Mouse (Mus musculus): Measurements from ENCODE around the gene Rasgrp3.
A peak's percentile ranks its signal among the peaks of the same experiment; 100 is the strongest.

Gene Rasgrp3

DNA sequence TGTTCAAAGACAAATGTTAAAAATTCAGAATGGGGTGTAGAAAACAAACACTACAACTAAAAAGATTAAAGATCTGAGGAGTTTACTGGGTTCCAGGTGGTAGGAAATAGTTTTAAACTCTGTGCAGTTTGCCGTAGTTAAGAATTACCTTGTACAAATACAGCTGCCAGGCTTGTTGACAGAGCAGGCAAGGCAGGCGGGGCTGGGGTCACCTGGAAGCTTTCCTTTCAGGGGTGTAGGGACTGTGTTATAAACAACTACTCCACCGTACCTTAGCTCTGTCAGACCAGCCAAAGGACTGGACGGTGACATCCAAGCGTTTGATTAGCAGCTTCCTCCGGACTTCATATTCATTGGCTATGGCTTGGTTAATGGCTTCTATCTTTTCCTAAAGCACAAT lies 103.4 kb downstream of the Rasgrp3 start:
- no peak for DNase-seq (ENCODE audit: low spot score)

DNA sequence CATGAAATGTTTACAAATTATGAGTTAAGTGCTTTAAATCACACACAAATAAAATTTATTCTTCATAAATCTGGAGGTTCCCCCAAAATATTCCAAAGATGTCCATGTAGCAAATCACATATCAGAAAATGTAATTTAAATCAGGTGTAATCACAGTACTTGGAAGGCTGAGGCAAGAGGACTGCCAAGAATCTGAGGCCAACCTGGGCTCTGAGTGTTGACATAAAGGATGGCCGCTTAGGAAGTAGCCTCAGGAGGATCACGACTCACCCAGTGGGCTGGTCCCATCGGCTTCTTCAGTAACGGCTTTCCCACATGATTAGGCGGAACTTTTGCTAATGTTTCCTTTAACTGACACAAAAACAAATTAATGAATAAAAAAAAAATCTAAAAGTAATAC lies 104.1 kb downstream of the Rasgrp3 start:
- DNase-seq (ENCODE audit: low spot score): no peak

DNA sequence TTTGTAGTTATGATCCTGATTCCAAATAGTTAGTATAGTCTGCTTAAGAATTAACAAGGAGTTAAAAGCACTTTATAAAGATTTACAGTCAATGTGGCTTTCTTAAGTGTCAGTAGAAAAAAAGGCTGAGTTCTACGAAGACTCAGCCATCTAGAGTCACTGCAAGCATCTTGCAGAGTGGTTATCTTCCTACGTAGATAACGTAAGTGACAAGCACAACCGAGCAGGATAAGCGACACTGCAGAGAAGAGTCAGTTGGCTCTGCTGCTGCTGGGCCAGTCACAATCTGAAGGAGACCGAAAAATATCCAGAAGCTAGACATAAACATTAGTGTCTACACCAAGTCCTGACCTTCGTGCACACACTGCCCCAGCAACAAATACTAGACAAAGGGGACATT lies 107.7 kb downstream of the Rasgrp3 start:
- DNase-seq (ENCODE audit: low spot score): no peak

DNA sequence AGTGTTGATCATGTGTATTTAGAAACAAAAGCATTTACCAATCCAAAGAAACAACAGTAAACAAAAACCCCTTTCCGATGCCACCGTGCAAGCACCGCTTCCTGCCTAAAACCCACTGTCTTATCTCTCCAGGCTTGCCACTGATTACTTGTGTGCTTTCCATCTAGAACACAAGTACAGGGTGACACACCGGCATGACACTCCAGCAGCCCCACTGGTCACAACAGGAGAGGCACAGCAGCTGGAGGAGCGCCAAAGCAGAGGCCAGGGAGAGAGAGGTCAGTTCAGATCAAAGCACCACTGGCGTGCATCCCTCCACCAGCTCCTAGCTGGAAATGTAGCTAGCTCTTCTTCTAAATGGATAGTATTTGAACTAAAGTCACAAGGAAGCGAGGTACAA lies 108.6 kb downstream of the Rasgrp3 start:
- no peak for DNase-seq (ENCODE audit: low spot score)

DNA sequence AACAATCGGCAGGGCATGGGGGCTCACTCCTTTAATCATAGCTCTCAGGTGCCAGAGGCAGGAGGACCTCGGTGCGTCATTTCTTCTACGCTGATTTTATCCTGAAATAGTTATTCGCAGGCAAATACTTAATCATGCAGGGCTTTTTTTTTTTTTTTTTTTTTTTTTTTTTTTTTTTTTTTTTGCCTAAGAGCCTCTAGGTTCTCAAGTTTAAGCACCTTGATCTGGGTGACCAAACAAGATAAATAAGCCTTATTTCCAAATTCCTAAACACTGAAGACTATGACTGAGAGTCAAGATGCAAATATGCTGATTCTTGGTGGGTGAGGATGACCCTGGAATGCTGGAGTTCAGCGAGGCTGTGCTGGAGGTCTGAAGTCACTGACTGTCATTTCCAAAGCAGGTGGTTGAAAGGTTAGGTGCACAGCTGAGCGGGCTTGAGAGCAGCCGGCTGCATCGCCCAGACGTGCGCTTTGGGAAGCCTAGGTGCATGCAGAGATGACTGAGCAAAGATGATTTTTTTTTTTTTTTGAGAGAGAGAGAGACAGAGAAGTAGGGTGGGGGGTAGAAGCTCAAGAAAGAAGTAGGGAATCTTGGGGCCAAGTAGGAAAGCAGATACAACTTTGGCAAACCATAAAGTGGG lies 115.2 kb downstream of the Rasgrp3 start:
- no peak for DNase-seq (ENCODE audit: low spot score)

DNA sequence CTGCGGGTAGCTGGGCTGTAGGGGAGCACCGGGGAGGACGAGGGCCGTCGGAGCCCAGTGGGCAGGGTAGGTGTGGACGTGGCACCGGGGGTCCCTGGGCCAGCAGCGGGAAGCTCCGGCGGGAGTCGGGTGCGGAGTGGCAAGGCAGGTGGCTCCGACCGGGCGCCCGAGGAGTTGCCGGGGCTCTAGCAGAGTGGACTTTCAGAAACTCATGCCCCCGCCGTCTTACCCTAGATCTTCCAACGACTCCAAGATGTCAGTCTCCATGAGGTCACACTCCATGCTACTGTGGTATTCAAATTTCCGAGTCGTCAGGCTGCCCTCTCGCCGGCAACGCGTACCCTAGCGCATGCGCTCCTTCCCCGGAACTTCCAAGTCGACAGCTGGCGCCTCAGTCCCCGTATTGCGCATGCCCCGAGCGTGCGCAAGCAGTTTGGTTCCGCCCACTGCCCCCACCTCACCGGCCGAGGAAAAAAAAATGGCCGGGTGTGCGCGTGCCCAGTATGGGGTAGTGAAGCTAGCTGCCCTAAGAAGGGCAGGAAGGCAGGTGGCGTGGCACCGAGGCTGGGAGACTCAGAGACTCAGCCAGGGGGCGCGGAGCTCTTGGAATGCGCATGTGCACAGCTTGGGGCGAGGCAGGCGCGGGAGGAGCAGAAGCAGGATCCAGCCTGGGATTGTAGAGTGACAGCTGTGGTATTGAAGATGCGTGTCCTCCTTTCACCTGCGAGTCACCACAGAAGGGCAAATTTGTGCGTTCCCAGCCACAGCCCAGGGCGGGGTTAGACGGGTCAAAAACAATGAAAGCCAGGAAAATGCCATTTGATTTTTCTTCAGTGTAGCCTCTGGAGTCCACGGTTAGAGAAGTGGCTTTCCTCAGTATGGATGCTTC lies 116.1 kb downstream of the Rasgrp3 start, which contains the start of gene Fam98a:
Gene Fam98a (minus strand): TSS at position 435 of the 889 bp plus-strand sequence.
- peak; percentile 98 for DNase-seq (ENCODE audit: low spot score)

DNA sequence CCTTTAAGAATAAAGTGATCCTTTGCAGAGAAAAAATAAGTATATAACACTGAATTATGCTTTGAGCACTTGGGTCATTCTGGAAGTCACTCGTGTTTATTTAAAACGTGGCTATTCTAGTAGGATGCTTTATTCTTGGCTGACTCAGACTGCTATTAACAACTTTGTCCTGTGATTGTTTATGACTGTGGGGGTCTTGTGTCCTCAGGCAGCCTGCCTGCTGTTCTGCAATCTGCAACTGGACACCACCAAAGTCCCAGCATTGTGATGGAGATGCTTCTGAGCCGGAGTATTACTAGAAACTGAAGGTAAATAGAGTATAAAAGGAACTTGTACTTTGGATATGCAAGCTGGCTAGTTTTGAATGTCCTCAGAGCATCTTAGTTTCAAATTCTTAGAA lies 121.3 kb downstream of the Rasgrp3 start:
- no peak for DNase-seq (ENCODE audit: low spot score)

DNA sequence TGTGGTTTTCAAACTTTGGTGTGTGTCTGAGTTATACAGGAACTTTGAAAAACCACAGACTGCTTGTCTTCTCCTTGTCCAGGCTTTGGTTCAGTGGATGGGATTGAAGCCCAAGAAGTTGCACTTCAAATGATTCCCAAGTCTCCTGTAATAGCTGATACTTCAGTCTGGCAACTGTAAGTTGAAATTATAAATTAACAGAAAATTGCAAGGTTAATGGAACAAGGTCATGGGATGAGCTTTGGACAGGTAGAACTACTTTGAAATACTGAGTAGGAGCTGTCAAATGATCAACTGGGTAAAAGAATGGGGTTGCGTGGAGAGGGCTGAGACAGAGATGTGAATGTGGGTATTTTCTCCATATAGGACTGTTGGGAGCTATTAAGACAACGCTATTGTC lies 122.3 kb downstream of the Rasgrp3 start:
- DNase-seq (ENCODE audit: low spot score): no peak

DNA sequence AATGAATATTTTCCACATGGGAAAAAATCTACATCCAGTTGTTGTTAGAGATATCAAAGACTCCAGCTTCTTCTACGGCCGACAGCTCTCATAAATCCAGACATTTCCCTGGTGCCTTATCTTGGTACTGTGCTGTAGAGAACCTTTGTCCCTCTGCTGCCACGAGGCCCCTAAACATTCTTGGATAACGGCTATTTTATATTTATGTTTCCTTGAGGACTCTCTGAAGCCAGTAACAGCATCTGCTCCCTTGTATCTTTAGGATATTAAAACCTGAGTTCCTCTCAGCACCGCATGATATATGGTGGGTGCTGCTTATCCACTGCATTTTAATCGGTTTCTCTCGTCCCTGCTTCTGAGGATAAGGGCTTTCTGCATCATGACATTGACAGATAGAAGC lies 139.9 kb downstream of the Rasgrp3 start:
- no peak for DNase-seq (ENCODE audit: low spot score)
